Mouse (Mus musculus) bone marrow macrophage, adult 2 months (primary cell): ENCODE data around the gene Pcsk2. TPM values are rescaled to one million over a fixed set of nuclear protein-coding genes. Genes with fewer than 3 reads are reported as not detected.

ENCODE experiments used
- H3K27ac ChIP-seq: 2 replicates; pipeline ENCODE4 v1.5.1; 2012; ENCODE audit warnings: low read depth, low read length; ENCODE audit not compliant: insufficient read depth
- H3K4me1 ChIP-seq: 2 replicates; pipeline ENCODE4 v1.6.1; 2012; ENCODE audit warnings: low read length; ENCODE audit not compliant: control insufficient read depth, insufficient read depth
- H3K4me3 ChIP-seq: 2 replicates; pipeline ENCODE4 v1.5.1; 2012; ENCODE audit warnings: mild to moderate bottlenecking, low read length, moderate library complexity; ENCODE audit not compliant: insufficient read depth
- CTCF ChIP-seq: IDR thresholded peaks from 2 replicates; pipeline ENCODE4 v1.5.1; 2012; ENCODE audit warnings: low read depth, mild to moderate bottlenecking, low read length, moderate library complexity
- POLR2A ChIP-seq: IDR thresholded peaks from 2 replicates; pipeline ENCODE4 v1.6.1; 2012; ENCODE audit warnings: mild to moderate bottlenecking, low read depth, low read length, borderline replicate concordance
- polyA plus RNA-seq: library from polyadenylated mRNA; stranded (reverse); fragments of >200 nt; gene quantifications from 2 replicates; pipeline ENCODE4 v1.2.4, GENCODE M21; 2012; ENCODE audit not compliant: missing spikeins, insufficient read depth, insufficient read length

The Pcsk2 gene
- polyA plus RNA-seq, 1 experiment, result not detected

GRCm38 (mm10) chr2:143696704-143697103 lies 150.7 kb downstream of the Pcsk2 start:
- no peak for TF ChIP-seq POLR2A
- TF ChIP-seq CTCF, result no peak
- Histone ChIP-seq H3K27ac (no peak overlapping the region), H3K4me3 (no peak overlapping the region), H3K4me1 (no peaks in the 10 kb centered on the region)

GRCm38 (mm10) chr2:143701141-143701540 lies 155.2 kb downstream of the Pcsk2 start:
- TF ChIP-seq POLR2A (no peak), CTCF (no peak)
- H3K27ac ChIP-seq, result no peak overlapping the region

DNA sequence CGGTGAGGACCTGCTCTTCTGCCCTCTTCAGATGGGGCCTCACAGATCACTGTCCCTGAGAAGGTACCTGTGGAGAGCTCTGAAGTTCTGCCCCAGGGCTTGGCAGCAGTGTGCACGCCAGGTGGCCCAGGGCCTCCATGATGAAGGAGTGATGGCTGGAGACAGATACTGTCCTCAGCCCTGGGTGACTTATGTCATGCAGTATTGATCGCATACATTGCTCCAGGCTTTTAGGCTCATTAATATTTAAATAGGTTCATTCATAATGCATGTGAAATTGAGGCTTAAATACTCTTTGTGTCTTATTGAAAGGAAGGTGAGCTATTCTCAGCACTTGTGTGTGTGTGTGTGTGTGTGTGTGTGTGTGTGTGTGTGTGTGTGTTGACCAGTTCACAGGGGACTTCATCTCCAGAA lies 157.0 kb downstream of the Pcsk2 start:
- H3K4me3 ChIP-seq, result no peak overlapping the region
- H3K4me1 ChIP-seq, result no peaks in the 10 kb centered on the region
- TF ChIP-seq CTCF (no peak), POLR2A (no peak)
- no peak overlapping the region for H3K27ac ChIP-seq

More at GRCm38 (mm10) chr2:143701141-143701540, 155.2 kb downstream of the Pcsk2 start:
- Histone ChIP-seq H3K4me1 (no peaks in the 10 kb centered on the region), H3K4me3 (no peak overlapping the region)

DNA sequence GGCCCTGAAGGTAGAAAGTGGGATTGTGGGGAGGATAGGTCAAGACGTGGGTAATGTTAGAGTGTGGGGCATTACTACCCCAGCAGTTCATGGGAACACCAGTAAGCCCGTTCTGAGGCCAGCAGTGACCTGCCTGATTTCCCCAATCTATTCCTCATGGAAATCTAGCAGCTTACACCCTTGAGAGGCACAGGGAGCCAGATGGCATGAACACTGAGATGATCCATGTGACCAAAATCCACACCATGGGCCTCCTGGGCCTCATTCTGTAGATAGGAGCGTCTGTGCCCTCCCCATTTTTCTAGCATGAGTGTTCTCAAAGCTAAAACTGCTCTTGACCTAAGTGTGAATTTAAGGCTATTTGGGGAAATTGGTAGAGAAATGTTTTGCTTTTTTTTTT lies 162.2 kb downstream of the Pcsk2 start:
- Histone ChIP-seq H3K4me1 (no peaks in the 10 kb centered on the region), H3K27ac (no peak overlapping the region), H3K4me3 (no peak overlapping the region)
- TF ChIP-seq POLR2A (no peak), CTCF (no peak)

GRCm38 (mm10) chr2:143709249-143709648 lies 163.3 kb downstream of the Pcsk2 start:
- TF ChIP-seq CTCF (no peak), POLR2A (no peak)
- H3K4me1 ChIP-seq, result no peaks in the 10 kb centered on the region
- no peak overlapping the region for H3K4me3 ChIP-seq
- H3K27ac ChIP-seq, result no peak overlapping the region

GRCm38 (mm10) chr2:143709979-143710378 lies 164.0 kb downstream of the Pcsk2 start:
- H3K4me3 ChIP-seq, result no peak overlapping the region
- no peaks in the 10 kb centered on the region for H3K4me1 ChIP-seq
- H3K27ac ChIP-seq, result no peak overlapping the region
- TF ChIP-seq CTCF, result no peak
- TF ChIP-seq POLR2A, result no peak

GRCm38 (mm10) chr2:143711886-143712285 lies 165.9 kb downstream of the Pcsk2 start:
- Histone ChIP-seq H3K27ac (no peak overlapping the region), H3K4me1 (no peaks in the 10 kb centered on the region), H3K4me3 (no peak overlapping the region)
- TF ChIP-seq POLR2A, result no peak

DNA sequence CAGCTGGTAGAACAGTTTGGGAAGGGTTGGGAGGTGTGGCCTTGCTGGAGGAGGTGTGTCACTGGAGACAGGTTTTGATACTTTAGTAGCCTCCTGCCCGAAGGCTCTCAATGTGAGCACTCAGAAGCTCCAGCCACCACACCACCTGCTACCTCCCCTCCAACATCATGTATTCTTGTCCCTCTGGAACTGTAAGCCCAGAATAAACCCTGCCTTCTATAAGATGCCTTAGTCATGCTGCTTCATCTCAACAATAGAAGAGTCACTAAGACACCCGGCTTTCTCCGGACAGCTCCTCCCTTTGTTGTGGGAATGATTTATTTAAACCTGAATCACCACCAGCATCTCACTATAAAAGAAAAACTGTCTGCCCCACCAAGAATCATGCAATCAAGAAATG lies 166.9 kb downstream of the Pcsk2 start:
- no peaks in the 10 kb centered on the region for H3K4me1 ChIP-seq
- H3K4me3 ChIP-seq, result no peak overlapping the region
- no peak for TF ChIP-seq CTCF
- TF ChIP-seq POLR2A, result no peak
- no peak overlapping the region for H3K27ac ChIP-seq

DNA sequence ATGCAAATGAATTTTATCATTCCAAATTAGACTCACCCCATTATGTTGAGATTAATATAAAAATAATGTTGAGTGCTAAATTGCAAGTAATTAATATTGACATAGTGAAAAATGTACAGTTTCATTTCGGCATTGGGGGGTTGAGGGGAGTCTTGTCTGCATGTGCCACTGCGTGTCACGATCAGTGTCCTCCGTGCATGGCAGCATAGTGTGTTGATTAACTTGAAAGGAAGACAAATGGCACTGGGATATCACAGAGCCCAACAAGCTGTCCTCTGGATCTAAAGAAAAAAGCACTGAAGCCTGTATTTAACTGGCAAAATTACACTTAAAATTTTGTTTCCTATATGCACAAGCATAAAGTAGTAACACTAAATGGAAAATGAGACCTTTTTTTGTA lies 167.9 kb downstream of the Pcsk2 start:
- H3K27ac ChIP-seq, result no peak overlapping the region
- H3K4me1 ChIP-seq, result no peaks in the 10 kb centered on the region
- no peak for TF ChIP-seq CTCF
- no peak for TF ChIP-seq POLR2A
- no peak overlapping the region for H3K4me3 ChIP-seq

DNA sequence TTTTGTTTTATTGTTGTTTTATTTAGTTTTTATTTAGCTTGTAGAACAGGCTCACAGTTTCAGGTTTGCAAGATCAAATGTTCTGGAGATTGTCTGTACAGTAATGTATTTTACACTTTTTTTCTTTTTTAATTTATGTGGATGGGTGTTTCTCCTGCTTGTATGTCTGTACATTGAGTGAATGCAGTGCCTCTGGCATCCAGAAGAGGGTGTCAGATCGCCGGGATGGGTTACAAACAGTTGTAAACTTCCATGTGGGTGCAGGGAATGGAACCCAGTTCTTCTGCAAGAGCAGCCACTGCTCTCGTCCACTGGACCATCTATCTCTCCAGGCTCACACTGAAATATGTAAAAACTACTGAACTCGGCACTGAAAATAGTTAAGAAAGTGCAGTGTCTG lies 169.2 kb downstream of the Pcsk2 start:
- Histone ChIP-seq H3K4me1 (no peaks in the 10 kb centered on the region), H3K27ac (no peak overlapping the region), H3K4me3 (no peak overlapping the region)
- TF ChIP-seq CTCF (no peak), POLR2A (no peak)

DNA sequence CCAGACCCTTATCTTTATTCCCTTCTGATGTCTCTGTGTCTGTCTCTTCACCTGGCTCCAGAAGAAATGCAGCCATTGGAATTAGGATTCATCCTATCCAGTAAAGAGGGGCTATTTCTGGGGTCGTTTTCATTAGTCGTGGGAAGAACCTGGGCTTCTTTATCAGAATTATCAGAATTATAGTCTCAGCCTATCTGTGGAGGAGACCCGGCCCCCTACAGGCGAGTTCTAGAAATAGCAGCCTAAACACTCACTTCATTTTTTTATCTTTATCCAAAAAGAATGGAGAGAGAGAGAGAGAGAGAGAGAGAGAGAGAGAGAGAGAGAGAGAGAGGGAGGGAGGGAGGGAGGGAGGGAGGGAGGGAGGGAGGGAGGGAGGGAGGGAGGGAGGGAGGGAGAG lies 177.3 kb downstream of the Pcsk2 start:
- no peaks in the 10 kb centered on the region for H3K4me1 ChIP-seq
- no peak for TF ChIP-seq CTCF
- no peak for TF ChIP-seq POLR2A

DNA sequence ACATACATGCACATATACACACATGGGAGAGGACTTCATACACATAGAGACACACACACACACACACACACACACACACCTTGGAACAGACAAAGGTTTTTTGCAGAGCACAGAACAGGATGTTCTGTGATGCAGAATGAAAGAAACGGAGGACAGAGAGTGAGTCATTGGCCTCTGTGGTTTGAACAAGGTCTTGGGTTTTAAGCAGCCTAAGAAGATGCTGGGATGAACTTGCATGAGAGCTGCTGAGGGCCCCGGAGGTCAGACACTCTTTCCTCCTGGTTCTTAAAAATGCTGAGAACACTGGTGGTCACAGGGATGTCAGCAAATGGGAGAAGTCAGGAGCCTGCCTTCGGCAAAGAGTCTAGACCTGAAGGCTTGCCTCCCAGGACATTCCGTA lies 178.1 kb downstream of the Pcsk2 start:
- H3K4me1 ChIP-seq, result no peaks in the 10 kb centered on the region
- H3K27ac ChIP-seq, result no peak overlapping the region
- TF ChIP-seq POLR2A (no peak), CTCF (no peak)
- no peak overlapping the region for H3K4me3 ChIP-seq

More for the DNA sequence above, 177.3 kb downstream of the Pcsk2 start:
- H3K4me3 ChIP-seq, result no peak overlapping the region
- H3K27ac ChIP-seq, result no peak overlapping the region
